Mouse (Mus musculus) Patski (cell line): Measurements from ENCODE around the gene Unc50. TPM values are rescaled to one million over a fixed set of nuclear protein-coding genes. Genes with fewer than 3 reads are reported as not detected.

ENCODE experiments used
- ATAC-seq: fragments of 100-300 bp; one replicate; pipeline ENCODE4 v1.8.0; 2021
- CTCF ChIA-PET: fragments of 350-600 bp; sonication (Branson Sonifier 250); formaldehyde crosslinking; loops from one replicate; lab custom pipeline; 2022; ENCODE audit warnings: inconsistent platforms; lab: Charles Lee
- POLR2A ChIA-PET: fragments of 350-600 bp; sonication (Branson Sonifier 250); formaldehyde crosslinking; loops from one replicate; lab custom pipeline; 2022; ENCODE audit warnings: antibody characterized with exemption, inconsistent platforms; lab: Charles Lee
- DNase-seq: peaks from one replicate; pipeline ENCODE4 v3.0.0-alpha.2; 2011; ENCODE audit warnings: low read depth, low spot score
- H3K27me3 ChIP-seq: fragments of 371-371 bp; one replicate; pipeline ENCODE4 v1.5.1; 2021
- CTCF ChIP-seq: fragments of 100-300 bp; IDR thresholded peaks from one replicate; pipeline ENCODE4 v1.5.1; 2021
- in situ Hi-C: fragments of 300-500 bp; cut with MboI; formaldehyde crosslinking; loops from 3 replicates; pipeline ENCODE4 v1.11.1; 2018; ENCODE audit warnings: low pct_unique_long_range_greater_than_20kb, mixed read lengths
- polyA plus RNA-seq: library from polyadenylated mRNA; unstranded; gene quantifications from one replicate; pipeline ENCODE4 v1.2.3, GENCODE M21; 2021

Gene Unc50
- polyA plus RNA-seq, 1 experiment from 2014 or later = 74.4 TPM

- ChIA-PET POLR2A (no interaction called here), CTCF (no interaction called here)
- no peak for TF ChIP-seq CTCF
- in situ Hi-C loops = loop anchor here (10.0 kb wide), 1 partner anchor 192 kb away; no protein-coding TSS in a partner anchor
- no peak for ATAC-seq
- H3K27me3 ChIP-seq = no peaks in the 10 kb centered on the region
- DNase-seq = no peak
Observed at GRCm38 (mm10) chr1:37442848-37443835, 13.2 kb downstream of the Unc50 start.

GRCm38 (mm10) chr1:37448361-37449095 lies 18.6 kb downstream of the Unc50 start:
- in situ Hi-C loops = loop anchor here (10.0 kb wide), 1 partner anchor 186 kb away; no protein-coding TSS in a partner anchor

GRCm38 (mm10) chr1:37451270-37451669 lies 21.3 kb downstream of the Unc50 start:
- CTCF ChIA-PET = no interaction called here
- POLR2A ChIA-PET = no interaction called here
- H3K27me3 ChIP-seq = no peaks in the 10 kb centered on the region
- no peak for ATAC-seq
- DNase-seq = no peak
- TF ChIP-seq CTCF = no peak
- in situ Hi-C loops = no loop called here

More at GRCm38 (mm10) chr1:37448361-37449095, 18.6 kb downstream of the Unc50 start:
- no peaks in the 10 kb centered on the region for H3K27me3 ChIP-seq
- DNase-seq (no peak), ATAC-seq (no peak)
- peak; percentile 55 for TF ChIP-seq CTCF
- POLR2A ChIA-PET = no interaction called here
- CTCF ChIA-PET = interaction anchor here (0.9 kb wide), 1 partner anchor 9 kb away, joined by 3 read pairs; no protein-coding TSS in a partner anchor

GRCm38 (mm10) chr1:37457546-37457945 lies 27.6 kb downstream of the Unc50 start:
- ATAC-seq (no peak), DNase-seq (no peak)
- no peak for TF ChIP-seq CTCF
- ChIA-PET CTCF (no interaction called here), POLR2A (no interaction called here)
- in situ Hi-C loops = no loop called here
- no peaks in the 10 kb centered on the region for H3K27me3 ChIP-seq

- CTCF ChIA-PET = interaction anchor here (1.4 kb wide), 1 partner anchor 169 kb away, joined by 3 read pairs; no protein-coding TSS in a partner anchor
- ATAC-seq (no peak), DNase-seq (no peak)
- no peak for TF ChIP-seq CTCF
- POLR2A ChIA-PET = no interaction called here
- in situ Hi-C loops = no loop called here
- H3K27me3 ChIP-seq = no peaks in the 10 kb centered on the region
Observed at GRCm38 (mm10) chr1:37464878-37465452, 35.0 kb downstream of the Unc50 start.

- H3K27me3 ChIP-seq = no peaks in the 10 kb centered on the region
- ChIA-PET CTCF (interaction anchor here (1.4 kb wide), 1 partner anchor 170 kb away, joined by 5 read pairs; no protein-coding TSS in a partner anchor), POLR2A (no interaction called here)
- in situ Hi-C loops = no loop called here
- TF ChIP-seq CTCF = peak; percentile 45
- ATAC-seq (no peak), DNase-seq (no peak)
Observed at GRCm38 (mm10) chr1:37466322-37466995, 36.5 kb downstream of the Unc50 start.

- in situ Hi-C loops = no loop called here
- no peak for DNase-seq
- POLR2A ChIA-PET = no interaction called here
- H3K27me3 ChIP-seq = no peaks in the 10 kb centered on the region
- TF ChIP-seq CTCF = no peak
- CTCF ChIA-PET = no interaction called here
- ATAC-seq = no peak
Observed at GRCm38 (mm10) chr1:37467806-37468205, 37.9 kb downstream of the Unc50 start.

GRCm38 (mm10) chr1:37469007-37469406 lies 39.1 kb downstream of the Unc50 start:
- ChIA-PET CTCF (interaction anchor here (1.0 kb wide), 1 partner anchor 19 kb away, joined by 3 read pairs; no protein-coding TSS in a partner anchor), POLR2A (interaction anchor here (0.7 kb wide), 1 partner anchor 151 kb away, joined by 3 read pairs; no protein-coding TSS in a partner anchor)
- in situ Hi-C loops = no loop called here
- DNase-seq (no peak), ATAC-seq (no peak)
- TF ChIP-seq CTCF = no peak
- H3K27me3 ChIP-seq = no peaks in the 10 kb centered on the region

GRCm38 (mm10) chr1:37471179-37472148 lies 41.5 kb downstream of the Unc50 start:
- in situ Hi-C loops = loop anchor here (5.0 kb wide), 1 partner anchor 161 kb away; no protein-coding TSS in a partner anchor
- ATAC-seq (no peak), DNase-seq (no peak)
- TF ChIP-seq CTCF = peak; percentile 35
- ChIA-PET POLR2A (no interaction called here), CTCF (interaction anchor here (1.1 kb wide), 1 partner anchor 10 kb away, joined by 3 read pairs; no protein-coding TSS in a partner anchor)
- H3K27me3 ChIP-seq = no peaks in the 10 kb centered on the region
